Mouse (Mus musculus) adrenal gland, postnatal 14 days (tissue): ENCODE measurements at regions not wholly inside any gene's neighbourhood (a gene's known extent, or its start where the extent isn't known, plus 50 kb on each side); places are given as distances from the start of the nearest gene placed in this dataset.
A peak's percentile ranks its signal among the peaks of the same experiment; 100 is the strongest.

Experiments used
- DNase-seq: peaks from one replicate; pipeline ENCODE4 v3.0.0; 2021; ENCODE audit warnings: mixed read lengths
- microRNA-seq, 2 experiments: library from miRNA; unstranded; fragments of <30 nt; microRNA quantifications; one replicate each; pipeline ENCODE4 v1.2.0; 2021

DNA sequence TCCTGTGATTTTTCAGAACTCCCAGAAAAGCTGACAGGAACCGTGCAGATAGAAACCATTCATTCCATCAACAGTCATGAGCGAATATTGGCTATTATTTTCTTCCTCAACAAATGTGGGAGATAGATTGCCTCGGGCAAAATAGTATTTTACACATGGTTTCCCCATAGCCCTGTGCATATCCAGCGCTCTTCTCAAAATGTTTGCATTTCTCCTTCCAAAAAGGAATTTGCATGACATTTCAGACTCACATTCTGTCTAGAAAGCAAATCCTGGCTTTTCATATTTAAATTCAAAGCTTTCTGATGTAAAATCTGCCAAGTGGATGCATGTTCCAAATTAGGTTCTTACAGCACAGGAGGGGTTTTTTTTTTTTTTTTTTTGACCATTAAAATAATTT lies 82.2 kb upstream of the Zfhx3 start:
- no peak for DNase-seq

DNA sequence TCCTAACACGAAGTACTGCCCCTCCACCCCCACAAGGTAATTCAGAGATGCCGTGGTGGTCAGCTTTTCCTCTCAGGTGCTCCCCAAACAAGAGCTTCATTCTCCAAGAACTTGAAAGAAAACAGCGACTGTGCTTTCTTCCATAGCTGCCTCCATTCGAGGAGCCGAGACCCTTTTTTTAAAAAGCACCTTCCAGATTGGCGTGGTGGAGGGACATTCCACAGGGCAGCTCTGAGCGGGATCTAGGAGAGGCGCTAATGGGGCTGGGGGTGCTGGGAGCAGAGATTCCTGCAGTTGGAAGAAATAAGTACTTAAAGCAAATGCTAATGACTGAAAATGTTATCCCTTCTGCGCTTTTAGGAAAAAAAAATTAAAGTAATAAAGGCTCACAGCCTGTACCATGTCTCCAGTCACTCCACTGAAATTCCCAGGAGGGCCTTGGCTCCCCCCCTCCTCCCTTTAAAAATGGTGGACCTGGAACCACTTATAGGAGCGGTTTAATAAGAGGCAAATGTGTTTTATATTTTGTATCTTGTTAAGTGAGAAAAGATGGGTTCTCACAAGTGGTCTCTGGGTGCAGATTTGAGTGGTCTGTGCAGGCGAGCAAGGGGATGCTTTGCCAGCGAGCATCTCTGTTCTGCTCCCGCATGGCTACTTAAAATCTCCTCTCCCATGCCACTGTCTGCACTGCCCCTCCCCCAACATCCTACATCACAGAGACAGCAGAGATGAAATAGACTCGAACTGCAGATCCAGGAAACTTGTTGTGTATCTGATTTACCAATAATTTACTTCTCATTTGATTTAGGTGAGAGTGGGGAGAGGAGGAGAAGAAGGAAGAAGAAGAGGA lies 77.4 kb upstream of the Zfhx3 start:
- DNase-seq, result no peak

DNA sequence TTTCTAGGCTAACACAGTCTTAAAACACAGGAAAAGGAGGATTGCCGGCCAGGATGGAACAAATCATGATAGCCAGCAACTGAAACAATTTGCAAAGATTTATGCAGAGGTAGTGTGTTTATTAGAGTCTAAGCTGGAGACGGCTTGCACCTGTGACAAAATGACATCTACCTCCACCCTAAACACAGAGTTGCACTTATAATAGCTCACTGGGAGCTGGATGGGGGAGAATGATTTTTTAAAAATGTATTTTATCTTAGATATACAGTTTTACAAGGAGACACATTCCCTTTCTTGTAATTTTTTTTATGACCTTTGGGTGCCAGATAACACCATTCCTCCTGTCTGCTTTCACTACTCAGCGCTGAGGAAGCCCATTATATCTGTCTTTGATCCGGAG lies 76.7 kb upstream of the Zfhx3 start:
- DNase-seq, result no peak

DNA sequence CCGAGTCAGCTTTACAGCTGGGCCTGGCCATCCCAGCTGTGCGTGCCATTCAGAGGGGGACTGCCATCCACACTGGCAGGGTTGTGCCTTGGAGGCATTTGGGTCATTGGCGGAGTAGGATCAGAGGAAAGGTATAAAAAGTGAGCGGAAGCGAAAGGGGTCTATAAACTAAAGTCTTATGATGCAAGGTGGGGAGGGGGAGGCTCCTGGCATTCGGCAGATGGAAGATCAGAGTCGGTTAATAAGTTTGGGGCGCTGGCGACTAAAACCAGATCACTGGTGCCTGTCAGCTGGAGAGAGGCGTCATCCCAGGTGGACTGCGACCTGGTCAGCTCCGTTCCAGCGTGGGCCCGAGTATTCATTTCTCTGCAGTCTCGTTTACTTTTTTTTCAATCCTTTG lies 70.7 kb upstream of the Zfhx3 start:
- no peak for DNase-seq

DNA sequence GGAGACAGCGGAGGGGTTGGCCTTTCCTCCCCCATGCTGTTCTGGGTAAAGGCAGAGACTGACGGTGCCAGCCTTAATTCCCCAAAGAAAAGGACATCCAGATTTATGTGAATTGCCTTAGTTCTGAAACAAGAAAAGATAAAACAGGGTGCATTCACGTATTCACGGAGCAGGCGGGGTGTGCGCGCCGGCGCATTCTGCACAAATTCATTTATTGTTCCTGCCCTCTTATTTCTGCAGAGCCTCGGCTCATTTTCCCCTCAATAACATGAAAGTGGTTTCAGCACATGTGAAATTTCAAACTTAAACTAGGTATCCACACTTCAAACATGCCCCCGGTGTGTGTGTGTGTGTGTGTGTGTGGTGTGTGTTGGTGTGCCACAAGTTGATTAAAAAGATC lies 70.3 kb upstream of the Zfhx3 start:
- DNase-seq, result no peak

DNA sequence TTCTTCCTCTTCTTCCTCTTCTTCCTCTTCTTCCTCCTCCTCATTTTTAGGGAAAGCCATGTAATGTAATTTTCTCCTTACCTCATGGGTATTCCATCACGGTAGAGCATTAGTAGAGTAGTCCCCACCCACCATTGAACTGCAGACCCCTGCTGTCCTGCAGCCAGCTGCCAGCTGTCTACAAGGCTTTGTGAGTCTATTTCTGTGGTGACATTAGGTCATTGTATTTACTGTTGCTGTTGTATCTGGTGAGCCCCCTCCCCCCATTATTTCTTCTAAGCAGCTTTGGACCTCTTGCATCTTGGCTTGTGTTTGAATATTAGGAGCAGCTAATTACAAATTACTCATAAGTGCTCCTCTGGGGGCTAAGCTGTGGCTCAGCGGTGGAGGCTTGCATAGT lies 66.0 kb upstream of the Zfhx3 start:
- no peak for DNase-seq

DNA sequence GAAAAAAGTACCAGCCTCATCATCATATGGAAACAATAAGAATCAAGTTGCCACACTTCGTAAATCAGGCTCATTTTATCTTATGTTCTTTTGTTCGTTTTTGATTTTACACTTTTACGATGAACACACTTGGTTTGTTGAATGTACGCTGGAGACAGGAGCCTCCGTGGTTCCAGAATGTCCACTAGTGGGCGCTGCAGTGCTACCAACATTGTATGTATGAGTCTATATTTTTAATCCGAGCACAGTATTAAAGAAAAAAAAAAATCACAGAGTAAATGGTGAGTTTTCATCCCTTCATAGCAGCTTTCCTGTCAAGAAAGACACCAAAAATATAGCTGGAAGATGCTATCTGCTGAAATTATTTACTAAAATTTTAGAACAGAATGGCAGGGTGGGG lies 60.6 kb upstream of the Zfhx3 start:
- peak; percentile 79 for DNase-seq

DNA sequence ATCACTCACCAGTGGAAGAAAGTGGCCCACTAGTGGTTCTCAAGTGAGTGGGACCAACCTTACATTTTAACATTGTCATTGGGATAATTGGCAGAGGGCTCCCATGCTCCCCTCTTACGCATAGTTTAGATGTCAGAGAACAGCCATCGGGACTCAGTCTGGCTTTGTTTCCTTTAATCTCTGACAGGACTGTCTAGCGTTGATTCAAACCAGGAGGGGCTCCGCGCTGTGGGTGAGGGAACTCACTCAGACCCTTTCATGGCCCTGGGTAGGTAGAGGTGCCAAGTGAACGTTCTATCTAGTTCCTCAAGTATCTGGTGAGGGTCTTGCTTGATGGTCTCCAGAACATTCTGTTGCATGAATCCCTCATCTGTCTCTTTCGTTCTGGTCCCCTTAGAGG lies 56.9 kb upstream of the Zfhx3 start:
- no peak for DNase-seq

DNA sequence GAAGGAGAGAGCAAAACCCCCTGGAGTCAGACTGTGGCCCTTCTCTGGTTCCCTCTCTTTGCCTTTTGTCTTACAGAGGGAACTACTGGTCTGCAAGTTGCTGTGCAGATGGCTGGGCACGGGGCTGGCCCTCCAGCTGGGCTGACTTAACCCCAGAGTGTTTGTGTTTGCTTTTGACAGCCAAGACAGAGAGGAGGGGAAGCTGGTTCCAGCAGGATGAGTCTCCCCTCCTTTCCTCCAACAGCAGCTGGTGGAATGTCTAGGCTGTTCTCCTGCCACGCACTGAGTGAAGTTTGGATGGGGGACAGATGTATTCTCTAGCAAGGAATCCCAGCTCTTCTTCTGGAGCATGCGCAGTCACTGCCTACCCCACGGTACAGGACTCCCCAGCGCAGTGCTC lies 56.5 kb upstream of the Zfhx3 start:
- no peak for DNase-seq

DNA sequence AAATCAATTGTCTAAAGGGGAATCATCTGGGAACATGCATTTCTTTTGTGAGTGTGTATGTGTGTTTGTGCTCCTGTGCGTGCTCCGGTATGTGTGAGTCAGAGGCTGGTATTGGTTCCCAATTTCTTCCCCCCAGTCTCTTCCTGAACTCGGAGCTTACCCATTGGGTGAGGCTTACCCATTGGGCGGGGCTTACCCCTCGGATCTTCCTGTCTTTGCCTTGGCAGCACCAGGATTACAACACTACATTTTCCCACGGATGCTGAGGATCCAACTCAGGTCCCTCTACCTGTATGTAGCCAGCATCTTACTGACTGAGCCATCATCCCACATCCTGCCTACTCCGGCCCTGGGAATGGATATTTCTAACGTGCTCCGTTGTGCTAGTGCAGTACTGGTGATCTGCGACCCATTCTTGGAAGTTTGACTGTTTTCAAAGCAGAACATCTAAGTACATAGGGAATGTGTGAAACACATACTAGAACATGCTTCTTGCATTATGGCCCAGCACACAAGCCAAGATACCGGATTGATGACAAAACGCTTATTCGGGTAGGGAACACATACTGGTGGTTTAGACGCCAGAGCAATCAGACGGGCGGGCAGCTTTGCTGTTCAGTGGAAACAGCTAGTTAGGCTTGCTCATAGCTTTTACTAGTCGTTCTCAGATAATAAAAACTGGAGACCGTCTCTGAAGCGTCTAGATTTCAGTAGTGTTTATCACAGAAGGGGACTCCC lies 55.8 kb upstream of the Zfhx3 start:
- no peak for DNase-seq

DNA sequence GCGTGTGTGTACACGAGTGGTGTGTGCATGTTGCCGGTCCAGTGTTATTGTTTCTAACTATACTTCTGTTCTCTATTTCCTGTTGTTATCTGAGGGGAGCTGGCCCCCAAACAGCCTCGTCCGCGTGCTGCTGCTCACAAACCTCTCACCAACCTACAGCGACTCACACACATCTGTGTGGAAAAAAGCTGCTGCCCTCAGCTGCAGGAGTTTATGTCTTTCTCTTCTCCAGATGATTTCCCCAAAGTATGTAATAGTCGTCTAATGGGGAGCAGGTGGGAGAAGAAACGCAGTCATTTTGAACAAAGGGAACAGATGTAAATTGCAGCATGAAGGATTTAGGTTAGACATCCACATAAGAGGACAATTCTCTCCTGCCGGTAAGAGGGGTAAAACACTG lies 55.1 kb upstream of the Zfhx3 start:
- no peak for DNase-seq

DNA sequence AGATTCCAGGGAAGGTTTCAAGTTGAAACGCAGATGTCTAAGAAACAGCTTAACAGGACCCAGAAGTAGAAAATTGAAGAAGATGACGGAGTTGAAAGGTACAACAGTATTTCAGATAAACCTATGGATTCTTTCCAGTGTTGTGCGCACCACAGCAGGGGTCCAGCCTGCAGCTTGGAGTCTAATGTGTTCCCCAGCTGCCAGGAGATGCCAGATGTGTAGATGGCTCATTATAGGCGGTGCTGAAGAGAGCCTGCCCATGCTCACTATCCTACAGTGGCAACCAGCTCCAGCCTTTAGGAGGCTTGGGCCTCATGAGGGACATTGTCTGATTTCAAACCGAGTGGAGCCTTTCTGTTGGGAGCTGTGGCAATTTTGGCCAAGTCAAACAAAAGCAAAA lies 51.5 kb upstream of the Zfhx3 start:
- DNase-seq, result no peak

Small RNA genes lying in the stretch of these regions (microRNA-seq; reads per million reads assigned to microRNA genes)
- gene Gm22825 (0 reads per million in 2 experiments), gene Gm23646 (0 reads per million in 2 experiments)
